Mouse (Mus musculus) gastrocnemius, postnatal 25 days (tissue): ENCODE measurements around the gene Zfp182. TPM values are rescaled to one million over a fixed set of nuclear protein-coding genes. Genes with fewer than 3 reads are reported as not detected.

Experiments
- DNase-seq: peaks from one replicate; pipeline ENCODE4 v3.0.0; 2022
- long read RNA-seq, 2 experiments: library from polyadenylated mRNA; stranded (forward); transcript quantifications; one replicate each; pipeline ENCODE4 v2.0.0; 2021
- total RNA-seq, 2 experiments: library from RNA; stranded (reverse); gene quantifications; 1 replicate in 1 of 2; 2 replicates in 1 of 2; pipeline ENCODE4 v1.2.3; 2021

The Zfp182 gene
- 1 to 10 TPM; 1.8 to 2.1 TPM for total RNA-seq
- long read RNA-seq, experiment 1: 0 reads
- long read RNA-seq, experiment 2, partial matches to known transcripts: 0 of 3 reads
- long read RNA-seq, experiment 2, other reads (novel, unspliced or antisense): 1 of 3 reads

DNA sequence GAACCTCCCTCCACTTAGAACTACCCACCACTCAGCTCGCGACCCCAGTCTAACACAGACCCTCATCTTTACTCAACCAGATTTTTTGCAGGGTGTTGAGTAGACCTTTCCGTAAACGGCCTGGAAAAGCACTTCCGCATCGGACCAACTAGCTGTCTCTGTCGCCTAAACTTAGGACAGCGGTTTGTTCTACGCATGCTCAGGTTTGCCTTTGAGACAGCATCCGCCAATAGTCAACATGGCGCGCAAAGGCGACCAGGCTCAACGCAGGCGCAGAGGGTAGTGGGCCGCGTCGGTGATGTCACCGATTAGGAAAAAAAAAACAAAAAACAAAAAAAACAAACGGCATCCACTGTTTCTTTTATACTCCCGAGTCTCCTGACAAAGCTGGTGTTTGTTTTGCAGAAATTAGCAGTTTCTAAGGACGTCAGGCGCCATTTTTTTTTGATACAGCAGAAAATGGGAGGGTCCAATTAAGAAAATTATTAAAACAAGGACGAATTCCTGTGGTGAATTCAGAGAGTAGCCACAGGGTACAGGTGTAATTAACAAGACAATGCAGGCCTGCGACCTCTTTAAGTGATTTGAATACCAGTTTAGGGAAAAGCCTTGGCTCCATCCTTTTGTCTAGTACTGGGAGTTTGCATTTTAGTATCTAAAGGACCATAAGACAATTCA lies at the start of gene Zfp182:
TSS of gene Zfp182 (minus strand) at position 451 of the 678 bp plus-strand sequence.
- peak; percentile 75 for DNase-seq

DNA sequence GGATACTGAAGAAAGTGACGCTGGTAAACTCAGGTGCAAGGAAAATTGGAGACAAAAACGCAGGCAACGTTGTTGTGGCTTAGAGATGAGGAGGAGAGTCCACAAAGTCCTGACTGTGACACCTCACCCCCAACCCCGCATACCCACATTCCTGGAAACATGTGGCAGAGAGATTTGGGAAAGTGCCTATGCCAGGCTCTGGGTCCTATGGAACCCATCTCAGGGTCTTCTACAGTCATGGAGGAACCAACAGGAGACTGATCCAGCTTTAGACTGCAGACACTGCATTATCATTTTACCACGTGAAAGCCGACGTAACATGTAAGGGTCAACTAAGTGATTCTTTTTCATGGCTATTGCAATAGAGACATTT lies 27.7 kb upstream of the Zfp182 start:
- DNase-seq: no peak

DNA sequence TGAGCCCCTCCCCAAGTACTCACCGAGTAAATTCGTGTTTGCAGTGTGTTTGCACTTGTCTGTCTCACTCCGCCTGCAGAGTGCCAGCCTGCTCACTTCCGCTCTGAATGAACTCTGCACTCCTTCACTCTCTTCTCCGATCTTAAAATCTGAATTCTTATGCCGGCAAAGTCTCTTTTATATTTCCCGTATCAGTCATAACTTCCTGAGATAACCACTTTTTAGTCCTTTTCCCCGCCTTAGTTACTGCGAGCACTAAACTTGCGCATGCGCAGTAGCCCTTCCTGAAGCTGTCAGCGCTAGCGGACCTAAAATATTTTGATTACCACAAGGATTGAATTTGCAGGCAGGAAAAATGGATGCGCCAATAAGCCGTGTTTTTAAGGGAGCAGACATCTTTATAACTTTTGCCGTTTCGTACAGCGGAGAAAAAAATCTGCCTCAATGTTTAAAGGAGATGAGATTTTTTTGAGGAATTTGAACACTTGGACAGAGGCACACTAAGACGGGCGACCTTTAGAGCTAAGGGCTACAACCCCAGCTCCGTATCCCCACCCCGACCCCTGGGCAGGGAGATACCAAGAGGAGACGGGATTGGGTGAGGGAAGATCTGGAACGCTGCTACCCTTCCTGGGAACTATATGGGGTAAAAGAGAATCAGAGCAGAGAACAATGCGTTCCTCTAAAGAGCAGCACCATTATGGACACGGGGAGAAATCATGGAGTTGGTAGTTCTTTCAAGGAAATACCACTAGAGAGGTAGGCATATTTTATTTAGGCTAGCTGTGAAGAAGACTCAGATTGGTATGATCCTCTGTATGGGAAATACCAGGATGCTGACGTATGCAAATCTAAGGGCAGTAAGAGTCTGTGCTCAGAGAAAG lies 27.1 kb upstream of the Zfp182 start, which contains the start of gene Zfp300:
TSS of gene Zfp300 (minus strand) at position 545 of the 884 bp plus-strand sequence.
- peak; percentile 50 for DNase-seq

DNA sequence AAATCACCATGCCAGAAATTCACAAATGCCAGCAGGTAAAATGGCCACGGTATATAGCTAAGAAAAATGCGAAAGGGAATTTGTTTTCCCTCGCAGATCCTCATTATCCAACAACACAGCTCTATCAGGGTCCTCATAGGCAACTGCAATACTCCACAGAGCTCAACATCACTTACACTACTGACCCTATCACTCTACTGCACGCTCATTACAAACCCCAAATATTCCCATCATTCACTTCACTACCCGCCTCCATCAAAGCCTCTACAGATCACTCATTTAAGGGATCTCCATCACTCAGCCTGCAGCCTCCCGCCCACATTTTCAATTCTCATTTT lies 26.5 kb upstream of the Zfp182 start:
- no peak for DNase-seq

DNA sequence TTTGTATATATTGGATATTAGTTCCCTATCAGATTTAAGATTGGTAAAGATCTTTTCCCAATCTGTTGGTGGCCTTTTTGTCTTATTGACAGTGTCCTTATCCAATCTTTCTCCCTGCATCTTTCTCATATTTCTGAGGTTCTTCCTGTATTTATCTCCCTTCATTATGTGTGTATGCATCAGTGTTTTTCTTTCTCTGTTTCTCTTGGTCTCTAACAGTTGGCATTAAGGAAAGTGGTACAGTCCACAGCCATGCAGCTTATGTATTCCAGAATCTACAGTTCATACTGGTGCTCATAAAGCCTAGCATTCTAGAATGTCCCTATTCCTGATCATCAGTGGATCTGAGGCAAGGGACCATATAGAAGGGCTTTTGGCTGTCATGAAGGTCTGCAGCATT lies 6.0 kb upstream of the Zfp182 start, which contains the start of gene Spaca5:
TSS of gene Spaca5 (plus strand) at position 301 of the 400 bp plus-strand sequence.
- DNase-seq: no peak

DNA sequence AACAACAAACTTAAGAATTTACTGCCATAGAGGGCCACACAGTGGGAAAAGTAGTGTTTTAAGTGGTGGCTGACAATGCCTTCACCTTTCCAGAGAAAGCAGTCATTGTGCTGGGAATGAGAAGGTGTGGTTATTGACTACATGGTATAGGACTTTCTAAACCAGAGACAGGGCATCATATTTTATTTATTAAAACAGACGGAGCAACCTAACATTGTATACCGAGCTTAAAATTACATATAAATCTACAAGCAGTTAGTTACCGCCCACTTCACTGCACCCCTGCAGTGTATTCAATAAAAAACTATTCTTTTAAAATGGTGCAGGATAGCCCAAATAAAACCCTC lies 401 bp upstream of the Zfp182 start:
- no peak for DNase-seq

DNA sequence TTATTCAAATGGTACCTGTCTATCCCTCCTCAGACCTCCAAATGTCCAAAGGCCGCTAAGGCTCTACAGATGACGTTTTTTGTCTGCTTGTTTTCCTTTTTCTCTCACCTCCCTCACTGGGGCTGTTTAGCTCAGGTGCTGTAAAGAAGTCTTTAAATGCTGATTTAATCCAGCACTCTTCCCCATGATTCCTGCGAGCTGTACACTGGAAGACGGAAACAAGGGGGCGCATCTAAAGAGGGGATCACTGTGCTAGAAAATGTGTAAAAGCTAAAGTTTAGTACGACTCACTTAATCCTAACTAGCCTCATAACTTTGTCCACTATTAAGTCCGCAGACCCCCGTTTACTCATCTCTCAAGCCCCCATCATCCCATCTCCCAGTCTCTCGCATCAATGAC lies 656 bp downstream of the Zfp182 start:
- no peak for DNase-seq

DNA sequence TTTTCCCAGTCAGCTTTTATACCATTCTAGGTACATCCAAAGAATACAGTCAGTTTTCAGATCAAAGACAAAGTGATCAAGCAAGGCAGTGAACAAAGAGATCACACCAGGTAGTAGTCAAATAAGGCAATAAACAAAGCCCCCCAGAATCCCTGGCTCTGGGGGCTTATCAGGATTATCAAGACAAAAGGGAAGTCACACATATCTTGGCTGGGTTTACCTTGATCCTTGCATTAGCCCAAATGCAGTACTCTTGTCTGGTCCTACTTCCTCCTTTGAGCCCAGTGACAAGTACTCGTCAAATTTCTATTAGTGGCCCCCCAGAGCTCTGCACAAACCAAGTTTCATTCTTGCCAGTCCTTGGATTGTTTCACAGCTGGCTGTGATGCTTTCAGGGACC lies 81.2 kb downstream of the Zfp182 start:
- no peak for DNase-seq

Other genes with a start within 250 kb of the Zfp182 start
- 1 to 10 TPM; 4.9 to 6.5 TPM for gene Timp1, start 192.2 kb downstream of the Zfp182 start, total RNA-seq
- gene Syn1, start 141.3 kb downstream of the Zfp182 start, total RNA-seq: under 1 TPM in 1 of 2 experiments, not detected in 1; 0.24 TPM
- 1 to 10 TPM; 3.8 to 6.5 TPM for gene Cfp, start 130.8 kb downstream of the Zfp182 start, total RNA-seq
- 1 to 10 TPM; 6.7 to 7.5 TPM for gene Elk1, start 111.7 kb downstream of the Zfp182 start, total RNA-seq
- gene Uxt, start 100.3 kb downstream of the Zfp182 start, total RNA-seq: 10 to 100 TPM; 27.5 to 29.9 TPM
- not detected for gene Spaca5, start 6.1 kb upstream of the Zfp182 start, total RNA-seq
- under 1 TPM; 0.13 to 0.72 TPM for gene Zfp300, start 27.2 kb upstream of the Zfp182 start, total RNA-seq
- not detected for gene Ssxa1, start 53.5 kb upstream of the Zfp182 start, total RNA-seq
- gene Gm21876, start 113.3 kb upstream of the Zfp182 start, total RNA-seq: not detected